Mouse (Mus musculus) granulocyte monocyte progenitor cell, adult 5-6 weeks (primary cell): ENCODE measurements at regions not wholly inside any gene's neighbourhood (a gene's known extent, or its start where the extent isn't known, plus 50 kb on each side); places are given as distances from the start of the nearest gene placed in this dataset.
A peak's percentile ranks its signal among the peaks of the same experiment; 100 is the strongest.

Source experiments
- ATAC-seq: replicated peaks from 2 replicates; pipeline ENCODE4 v1.8.0; 2016; ENCODE audit warnings: mild to moderate bottlenecking, moderate TSS enrichment, inconsistent platforms; ENCODE audit not compliant: poor library complexity, severe bottlenecking

- no peak for ATAC-seq
These were observed 288.4 kb upstream of the Htr2a start for GRCm38 (mm10) chr14:74352286-74352685.

DNA sequence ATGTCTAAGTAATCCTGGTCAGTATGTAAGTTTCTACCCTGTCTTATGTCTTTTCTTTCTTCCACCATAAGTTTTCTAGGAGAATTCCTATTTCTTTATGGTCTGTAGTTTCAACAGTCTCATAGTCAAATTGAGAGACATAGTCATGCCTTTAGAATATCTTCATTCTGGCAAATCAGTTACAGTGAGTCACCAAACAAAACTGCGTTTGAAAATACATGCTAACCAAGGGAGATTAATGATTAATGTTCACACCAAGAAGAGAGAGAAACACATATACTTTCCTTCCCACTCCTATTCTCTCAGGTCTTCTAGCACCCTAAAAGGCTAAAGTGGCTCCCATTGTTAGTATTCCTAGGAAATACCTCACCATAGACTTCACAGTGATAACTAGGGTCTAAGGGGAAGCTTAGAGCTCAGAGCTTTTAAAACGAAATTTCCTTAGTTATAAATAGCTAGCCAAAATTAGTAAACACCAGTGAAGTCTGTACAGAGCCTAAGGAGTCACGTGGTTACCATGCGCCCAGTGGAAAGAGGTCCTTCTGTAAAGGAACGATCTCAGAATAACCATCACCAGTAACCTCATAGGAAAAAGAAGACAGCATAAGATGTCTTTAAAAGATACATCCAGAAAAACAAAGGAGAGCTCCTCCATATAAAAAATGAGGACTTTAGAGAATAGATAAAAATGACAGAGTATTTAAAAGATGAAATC, 281.8 kb upstream of the Htr2a start:
- ATAC-seq, result no peak

- ATAC-seq, result no peak
These were observed 280.7 kb upstream of the Htr2a start for GRCm38 (mm10) chr14:74359663-74360552.

GRCm38 (mm10) chr14:74384481-74384880, 256.2 kb upstream of the Htr2a start:
- no peak for ATAC-seq

DNA sequence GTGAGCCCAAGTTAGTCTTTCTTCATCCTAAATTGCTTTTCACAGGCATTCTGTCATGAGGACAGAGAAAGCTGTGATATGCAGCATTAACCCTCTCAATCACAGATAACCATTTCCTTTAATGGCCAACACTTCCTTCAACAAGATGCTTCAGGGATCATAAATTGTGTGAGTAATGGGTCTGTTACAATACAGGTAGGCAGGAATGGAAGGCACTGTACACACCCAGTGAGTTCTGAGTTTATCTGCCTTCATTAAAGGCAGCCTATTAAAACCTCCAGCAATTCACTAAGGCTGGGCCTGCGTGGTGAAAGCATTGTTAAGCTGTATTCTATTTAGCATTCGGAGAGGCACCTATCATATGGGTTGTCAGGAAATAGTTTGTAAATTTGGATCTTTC, 248.2 kb upstream of the Htr2a start:
- no peak for ATAC-seq

DNA sequence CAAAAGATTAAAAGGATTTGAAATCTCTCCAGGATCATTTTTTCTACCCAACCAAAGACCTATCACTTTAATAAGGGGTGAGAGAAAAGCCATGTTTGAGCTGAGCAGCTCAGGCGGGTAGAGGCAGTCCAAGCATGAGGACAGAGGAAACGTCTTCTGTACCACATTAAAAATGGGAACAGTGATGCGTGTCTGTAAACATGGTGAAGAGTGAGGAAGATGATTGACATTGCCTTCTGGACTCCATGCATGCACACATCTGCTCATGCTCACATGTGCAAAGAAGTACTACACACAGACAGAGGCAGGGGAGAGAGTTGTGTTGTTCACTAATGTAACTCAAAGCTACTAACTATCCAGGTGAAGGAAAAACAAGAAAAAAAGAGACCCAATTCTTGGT, 243.4 kb upstream of the Htr2a start:
- ATAC-seq, result no peak

DNA sequence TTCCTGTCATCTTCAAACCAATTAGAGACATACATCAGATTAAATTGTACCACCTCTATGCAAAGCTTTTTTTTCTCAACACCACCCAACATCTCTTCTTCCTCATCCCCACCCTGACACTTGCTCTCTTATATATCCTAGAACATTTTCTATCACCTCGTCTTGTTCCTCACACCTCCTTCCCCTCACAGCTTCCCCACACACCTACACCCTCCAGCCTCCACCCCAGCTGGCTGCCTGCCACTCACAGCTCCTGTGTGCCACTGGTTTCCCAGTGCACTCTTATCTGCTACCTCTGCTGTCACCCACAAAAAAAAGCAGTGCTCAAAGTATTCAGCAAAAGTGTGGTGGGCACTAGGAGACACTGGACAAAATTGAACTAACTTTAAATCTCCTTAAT, 231.2 kb upstream of the Htr2a start:
- ATAC-seq, result no peak

DNA sequence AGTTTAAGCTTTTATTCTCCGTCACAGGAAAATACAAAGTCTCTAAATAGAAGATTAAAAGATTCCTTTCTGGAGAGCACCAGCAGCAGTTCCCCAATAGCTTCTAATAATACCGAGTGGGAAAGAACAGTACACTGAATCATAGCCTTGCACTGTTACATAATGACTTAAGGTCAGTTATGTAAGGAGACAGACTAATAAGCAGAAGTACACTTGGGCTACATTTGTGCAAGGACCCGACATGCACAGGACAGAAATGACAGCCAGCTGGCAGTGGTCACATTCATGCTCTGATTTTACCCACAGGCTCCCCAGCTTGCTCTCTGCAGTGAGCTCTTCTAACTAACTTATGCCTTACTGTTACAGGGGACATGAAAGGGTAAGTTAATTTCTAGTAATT, 212.4 kb upstream of the Htr2a start:
- peak; percentile 80 for ATAC-seq

GRCm38 (mm10) chr14:74464027-74464682, 176.5 kb upstream of the Htr2a start:
- no peak for ATAC-seq

- no peak for ATAC-seq
These were observed 145.1 kb upstream of the Htr2a start for GRCm38 (mm10) chr14:74495504-74495903.

GRCm38 (mm10) chr14:74511521-74511920, 129.1 kb upstream of the Htr2a start:
- no peak for ATAC-seq

- ATAC-seq, result peak; percentile 93
These were observed 124.2 kb upstream of the Htr2a start for GRCm38 (mm10) chr14:74516451-74516850.

- no peak for ATAC-seq
These were observed 121.1 kb upstream of the Htr2a start for GRCm38 (mm10) chr14:74519531-74519930.

GRCm38 (mm10) chr14:74521669-74522068, 119.0 kb upstream of the Htr2a start:
- peak; percentile 58 for ATAC-seq

DNA sequence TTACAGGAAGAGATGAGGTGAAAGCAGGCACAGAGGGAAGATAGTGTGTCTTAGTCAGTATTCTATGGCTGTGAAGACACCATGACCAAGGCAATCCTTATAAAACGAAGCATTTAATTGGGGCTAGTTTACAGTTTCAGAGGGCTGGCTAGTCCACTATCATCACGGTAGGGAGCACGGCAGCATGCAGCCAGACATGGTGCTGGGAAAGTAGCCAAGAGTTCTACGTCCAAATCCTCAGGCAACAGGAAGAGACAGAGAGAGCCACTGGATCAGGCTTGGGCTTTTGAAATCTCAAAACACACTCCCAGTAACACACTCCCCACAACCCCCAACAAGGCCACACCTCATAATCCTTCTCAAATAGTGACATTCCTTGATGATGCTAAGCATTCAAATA, 113.4 kb upstream of the Htr2a start:
- ATAC-seq, result no peak

DNA sequence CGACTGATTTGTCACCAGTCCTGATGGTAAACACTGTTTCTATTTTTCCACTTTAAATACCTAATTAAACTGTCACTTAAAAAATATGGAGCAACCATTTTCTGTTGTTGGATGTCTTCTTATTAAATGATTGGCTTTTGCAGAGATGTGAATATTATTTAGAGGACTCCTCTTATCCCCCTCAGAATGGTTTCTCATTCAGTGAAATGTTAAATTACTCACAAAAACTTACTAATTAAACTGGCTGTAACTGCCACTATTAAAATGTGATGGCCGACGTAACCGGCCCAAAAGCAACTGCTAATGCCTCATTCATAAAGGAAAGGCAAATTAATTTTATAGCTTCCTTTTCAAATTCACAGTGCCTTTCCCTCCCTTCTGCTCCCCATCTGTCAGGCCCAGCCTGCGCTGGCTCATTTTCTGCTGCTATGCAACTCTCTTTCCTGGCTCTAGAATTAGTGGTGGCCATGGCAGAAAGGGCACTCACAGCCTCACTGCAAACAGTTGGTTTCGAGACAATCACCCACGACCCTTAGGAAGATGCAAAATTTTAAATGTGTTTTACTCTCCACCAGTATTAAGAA, 111.2 kb upstream of the Htr2a start:
- no peak for ATAC-seq

- ATAC-seq, result no peak
These were observed 102.5 kb upstream of the Htr2a start for GRCm38 (mm10) chr14:74538187-74538586.

DNA sequence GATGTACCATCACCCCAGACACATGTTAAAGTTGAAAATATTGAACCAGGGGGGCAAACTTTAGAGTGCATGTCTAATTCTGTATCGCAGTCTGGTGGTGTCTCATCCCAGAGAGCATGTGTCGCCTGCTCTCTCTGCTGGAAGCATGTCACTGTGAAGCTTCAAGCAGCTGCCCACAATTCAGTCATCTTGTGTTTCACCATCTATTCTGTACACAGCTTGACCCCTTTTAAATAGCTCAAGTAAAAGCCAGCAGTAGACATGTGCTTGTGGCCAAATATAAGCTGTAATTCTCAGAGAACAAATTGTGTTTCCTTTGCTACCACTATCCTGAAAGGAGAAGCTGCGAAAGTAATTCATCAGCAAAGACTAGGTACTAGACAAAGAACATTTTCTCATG, 96.6 kb upstream of the Htr2a start:
- no peak for ATAC-seq

GRCm38 (mm10) chr14:74551091-74551490, 89.5 kb upstream of the Htr2a start:
- no peak for ATAC-seq

DNA sequence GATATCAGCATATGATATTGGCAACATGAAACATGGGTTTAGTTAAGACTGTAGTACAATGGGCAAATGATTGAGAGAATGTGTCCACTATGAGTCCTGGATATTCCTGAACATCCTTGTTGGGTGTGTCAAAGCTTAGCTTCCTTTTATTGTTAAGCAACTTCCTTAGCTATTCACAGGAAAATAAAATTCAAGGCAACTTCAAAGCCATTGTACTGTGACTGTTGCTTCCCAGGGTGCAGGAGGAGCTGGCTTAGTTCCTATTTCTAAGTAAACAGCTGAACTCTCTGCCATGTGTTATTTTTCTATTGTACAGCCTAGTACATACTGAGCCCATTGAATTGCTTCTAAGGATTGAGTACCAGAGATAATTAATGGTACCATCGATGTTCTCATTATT, 87.0 kb upstream of the Htr2a start:
- no peak for ATAC-seq

GRCm38 (mm10) chr14:74558359-74558758, 82.3 kb upstream of the Htr2a start:
- ATAC-seq, result no peak
